Mouse (Mus musculus): ENCODE results near the gene Ropn1l. TPM values are rescaled to one million over a fixed set of nuclear protein-coding genes. Genes with fewer than 3 reads are reported as not detected.

The Ropn1l gene
- total and polyA plus RNA-seq, 3 experiments, result 0.90 to 1.5 (median 1.1) TPM

DNA sequence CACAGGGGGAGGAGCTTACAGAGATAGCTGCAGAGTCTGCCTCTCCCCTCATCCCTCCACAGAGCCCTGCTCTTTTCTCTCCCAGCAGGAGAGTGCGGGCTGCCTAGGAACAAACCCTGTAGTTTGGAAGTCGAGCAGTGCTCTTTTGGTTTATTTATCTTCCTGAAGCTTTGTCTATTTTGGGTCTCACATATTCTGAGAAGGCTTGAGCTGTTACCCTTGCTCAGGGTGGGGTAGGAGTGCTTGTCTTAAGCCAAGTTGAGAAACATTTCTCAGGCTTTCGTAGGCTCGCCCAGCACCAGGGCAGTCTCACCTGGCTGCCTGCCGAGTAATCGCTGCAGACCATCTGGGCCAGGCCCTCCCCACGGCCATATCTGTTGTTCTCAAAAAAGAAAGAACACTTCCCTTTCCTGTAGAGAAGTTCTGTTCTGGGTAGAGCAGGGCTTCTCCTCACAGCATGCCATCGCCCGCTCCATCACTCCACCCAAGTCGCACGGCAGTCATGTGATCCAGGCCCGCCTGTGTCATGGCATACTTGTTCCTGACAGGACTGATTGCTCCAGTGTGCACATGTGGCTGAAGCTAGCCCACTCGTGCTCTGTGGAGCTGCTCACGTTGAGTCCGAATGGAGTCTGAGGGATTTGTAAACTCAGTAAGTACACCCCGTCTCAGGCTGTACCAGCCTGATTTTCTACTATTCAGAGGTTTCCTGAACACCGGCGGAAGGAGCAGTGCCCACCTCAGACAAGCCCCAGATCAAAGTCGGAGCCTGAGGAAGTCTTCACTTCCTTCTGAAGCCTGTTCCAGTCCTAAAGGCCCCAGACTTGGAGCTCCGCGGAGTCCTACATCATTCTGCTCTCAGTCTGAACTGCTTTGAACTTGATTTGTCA lies 35.5 kb downstream of the Ropn1l start:
- DNase-seq (ENCODE audit: low spot score) (peak; percentile 58), ATAC-seq (ENCODE audit: extremely low read depth, insufficient number of reproducible peaks, low FRiP score, poor library complexity, severe bottlenecking) (peak; percentile 79)
- peaks cover 31% of the 10 kb centered on the region for H3K4me1 ChIP-seq (ENCODE audit: insufficient read depth, low read depth, low read length)
- H3K36me3 ChIP-seq (replicated peaks), result no peaks in the 10 kb centered on the region
- peak overlapping the region; percentile 64; the same call in 1 of the 2 replicates for H3K4me3 ChIP-seq (ENCODE audit: low read depth, low read length)
- H3K27me3 ChIP-seq (ENCODE audit: insufficient read depth, low read length), result peaks cover 5% of the 10 kb centered on the region
- peaks cover 2% of the 10 kb centered on the region; the same call in 1 of the 2 replicates for H3K9me3 ChIP-seq (replicated peaks)
- TF ChIP-seq CTCF (IDR thresholded peaks at IDR 0.05; ENCODE audit: low read depth, low read length) (no peak), GATA1 (IDR thresholded peaks at IDR 0.05; ENCODE audit: borderline replicate concordance, low read length) (no peak), GATA2 (IDR thresholded peaks at IDR 0.05; ENCODE audit: borderline replicate concordance, low read depth, low read length) (no peak), TAL1 (conservative IDR thresholded peaks at IDR 0.05; ENCODE audit: low read depth, low read length) (no peak; the same call in 1 of the 2 replicates), POLR2AphosphoS5 (IDR thresholded peaks at IDR 0.05; ENCODE audit: insufficient replicate concordance, low read depth, low read length) (no peak)

DNA sequence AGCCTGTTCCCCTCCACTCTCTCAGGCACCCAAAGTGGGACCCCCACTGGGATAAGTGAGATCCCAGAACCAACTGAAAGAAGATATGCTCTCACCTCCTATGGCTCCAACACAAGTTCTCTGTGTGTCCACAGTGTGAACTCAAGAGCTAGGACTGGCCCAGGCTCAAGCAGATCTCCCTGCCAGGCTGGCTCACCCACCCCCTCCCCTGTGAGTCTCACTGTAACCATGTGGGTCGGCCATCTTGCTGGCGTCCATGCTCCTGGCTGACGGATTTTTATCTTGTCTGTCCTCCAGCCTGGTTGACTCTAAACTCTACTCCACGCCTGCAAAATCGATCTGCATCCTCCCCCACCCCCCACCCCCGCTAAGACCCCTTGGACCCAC lies 36.1 kb downstream of the Ropn1l start:
- no peak overlapping the region; the same call in 1 of the 2 replicates for H3K4me3 ChIP-seq (ENCODE audit: low read depth, low read length)
- ATAC-seq (ENCODE audit: extremely low read depth, insufficient number of reproducible peaks, low FRiP score, poor library complexity, severe bottlenecking) (no peak), DNase-seq (ENCODE audit: low spot score) (no peak)
- H3K36me3 ChIP-seq (replicated peaks), result no peaks in the 10 kb centered on the region
- peaks cover 2% of the 10 kb centered on the region; the same call in 1 of the 2 replicates for H3K9me3 ChIP-seq (replicated peaks)
- TF ChIP-seq TAL1 (conservative IDR thresholded peaks at IDR 0.05; ENCODE audit: low read depth, low read length), result no peak
- H3K4me1 ChIP-seq (ENCODE audit: insufficient read depth, low read depth, low read length), result peaks cover 38% of the 10 kb centered on the region
- H3K27me3 ChIP-seq (ENCODE audit: insufficient read depth, low read length), result peaks cover 5% of the 10 kb centered on the region

DNA sequence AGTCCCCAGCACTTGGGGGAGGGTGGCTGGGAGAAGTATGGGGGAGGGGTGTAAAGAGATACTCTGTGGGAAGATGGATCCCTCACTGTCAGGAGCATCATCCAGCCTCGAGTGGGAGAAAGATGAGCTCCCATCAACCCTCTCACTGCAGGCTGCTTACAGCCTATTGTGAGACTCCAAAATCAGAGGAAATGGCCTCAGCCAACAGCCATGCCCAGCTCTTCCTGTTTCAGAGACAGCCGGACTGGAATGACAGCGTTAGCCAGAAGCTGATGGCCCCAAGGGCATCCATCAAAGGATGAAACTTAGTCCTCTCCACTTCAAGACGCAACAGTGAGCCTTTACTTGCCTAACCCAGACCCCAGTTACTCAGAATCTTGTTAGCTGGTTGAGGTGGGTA lies 38.4 kb downstream of the Ropn1l start:
- DNase-seq (ENCODE audit: low spot score), result no peak
- H3K27me3 ChIP-seq (ENCODE audit: insufficient read depth, low read length), result peaks cover 5% of the 10 kb centered on the region
- H3K4me1 ChIP-seq (ENCODE audit: insufficient read depth, low read depth, low read length), result peaks cover 56% of the 10 kb centered on the region
- no peak for ATAC-seq (ENCODE audit: extremely low read depth, insufficient number of reproducible peaks, low FRiP score, poor library complexity, severe bottlenecking)
- TF ChIP-seq TAL1 (conservative IDR thresholded peaks at IDR 0.05; ENCODE audit: low read depth, low read length) (no peak), CTCF (IDR thresholded peaks at IDR 0.05; ENCODE audit: low read depth, low read length) (no peak), POLR2AphosphoS5 (IDR thresholded peaks at IDR 0.05; ENCODE audit: insufficient replicate concordance, low read depth, low read length) (no peak), GATA1 (IDR thresholded peaks at IDR 0.05; ENCODE audit: borderline replicate concordance, low read length) (no peak)
- no peak overlapping the region for H3K4me3 ChIP-seq (ENCODE audit: low read depth, low read length)
- no peaks in the 10 kb centered on the region for H3K36me3 ChIP-seq (replicated peaks)
- peaks cover 2% of the 10 kb centered on the region; the same call in 1 of the 2 replicates for H3K9me3 ChIP-seq (replicated peaks)

DNA sequence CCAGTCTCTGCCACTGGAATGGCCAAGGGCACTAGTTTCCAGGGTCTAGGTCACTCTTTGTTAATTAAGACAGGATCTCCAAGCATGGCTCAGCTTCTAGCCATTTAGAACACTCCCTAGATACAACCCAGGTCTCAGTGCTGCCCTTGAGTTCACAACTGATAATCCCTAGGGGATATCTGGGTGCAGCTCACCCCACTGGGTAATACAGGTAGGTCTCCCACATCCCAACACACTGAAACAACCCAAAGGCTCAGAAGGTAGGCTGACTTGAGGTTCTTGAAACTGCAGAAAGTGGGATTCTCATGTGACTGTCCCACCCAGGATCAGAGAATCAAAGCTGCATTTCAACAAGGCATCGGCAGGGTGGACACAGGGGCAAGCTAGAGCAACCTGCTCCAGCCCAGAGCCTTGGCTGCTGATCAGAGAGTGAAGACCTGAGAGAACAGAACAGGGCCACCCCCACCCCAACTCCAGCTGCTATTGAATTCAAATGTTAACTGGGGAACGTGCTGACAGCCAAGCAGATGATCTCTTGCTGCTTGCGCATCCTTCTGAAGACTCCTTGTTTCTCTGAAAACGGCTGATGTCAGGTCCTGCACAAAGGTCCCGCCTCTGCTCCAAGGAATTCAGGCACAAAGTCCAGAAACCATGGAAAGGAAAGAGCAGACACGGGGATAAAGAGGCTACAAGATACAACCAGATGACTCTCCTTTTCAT lies 39.2 kb downstream of the Ropn1l start:
- Histone ChIP-seq H3K4me3 (ENCODE audit: low read depth, low read length) (no peak overlapping the region), H3K36me3 (replicated peaks) (no peaks in the 10 kb centered on the region), H3K4me1 (ENCODE audit: insufficient read depth, low read depth, low read length) (peaks cover 64% of the 10 kb centered on the region), H3K27me3 (ENCODE audit: insufficient read depth, low read length) (peaks cover 5% of the 10 kb centered on the region), H3K9me3 (replicated peaks) (peaks cover 2% of the 10 kb centered on the region; the same call in 1 of the 2 replicates)
- DNase-seq (ENCODE audit: low spot score) (no peak), ATAC-seq (ENCODE audit: extremely low read depth, insufficient number of reproducible peaks, low FRiP score, poor library complexity, severe bottlenecking) (no peak)
- TF ChIP-seq CTCF (IDR thresholded peaks at IDR 0.05; ENCODE audit: low read depth, low read length) (no peak), GATA1 (IDR thresholded peaks at IDR 0.05; ENCODE audit: borderline replicate concordance, low read length) (no peak), GATA2 (IDR thresholded peaks at IDR 0.05; ENCODE audit: borderline replicate concordance, low read depth, low read length) (no peak), TAL1 (conservative IDR thresholded peaks at IDR 0.05; ENCODE audit: low read depth, low read length) (no peak), POLR2AphosphoS5 (IDR thresholded peaks at IDR 0.05; ENCODE audit: insufficient replicate concordance, low read depth, low read length) (no peak)

DNA sequence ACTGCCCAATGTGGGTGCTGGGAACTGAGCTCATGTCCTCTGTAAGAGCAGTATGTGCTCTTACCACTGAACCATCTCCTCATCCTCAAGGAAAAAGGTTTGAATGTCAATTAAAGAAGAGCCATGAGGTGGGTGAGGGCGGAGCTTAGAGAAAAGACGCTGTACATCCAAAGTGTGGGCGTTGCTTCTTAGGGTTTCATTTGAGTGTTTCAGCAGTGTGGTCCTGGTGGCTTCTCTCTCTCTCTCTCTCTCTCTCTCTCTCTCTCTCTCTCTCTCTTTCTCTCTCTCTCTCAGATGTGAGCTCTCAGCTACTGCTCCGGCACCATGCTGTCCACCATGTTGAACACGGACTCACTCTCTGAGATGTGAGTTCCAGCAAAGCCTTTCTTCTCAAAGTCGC lies 39.9 kb downstream of the Ropn1l start:
- peaks cover 2% of the 10 kb centered on the region; the same call in 1 of the 2 replicates for H3K9me3 ChIP-seq (replicated peaks)
- H3K27me3 ChIP-seq (ENCODE audit: insufficient read depth, low read length), result peaks cover 5% of the 10 kb centered on the region
- H3K4me3 ChIP-seq (ENCODE audit: low read depth, low read length), result no peak overlapping the region
- TF ChIP-seq GATA2 (IDR thresholded peaks at IDR 0.05; ENCODE audit: borderline replicate concordance, low read depth, low read length), result no peak
- TF ChIP-seq TAL1 (conservative IDR thresholded peaks at IDR 0.05; ENCODE audit: low read depth, low read length), result no peak
- no peak for TF ChIP-seq CTCF (IDR thresholded peaks at IDR 0.05; ENCODE audit: low read depth, low read length)
- no peak for TF ChIP-seq GATA1 (IDR thresholded peaks at IDR 0.05; ENCODE audit: borderline replicate concordance, low read length)
- no peak for TF ChIP-seq POLR2AphosphoS5 (IDR thresholded peaks at IDR 0.05; ENCODE audit: insufficient replicate concordance, low read depth, low read length)
- ATAC-seq (ENCODE audit: extremely low read depth, insufficient number of reproducible peaks, low FRiP score, poor library complexity, severe bottlenecking) (no peak), DNase-seq (ENCODE audit: low spot score) (no peak)
- peaks cover 69% of the 10 kb centered on the region for H3K4me1 ChIP-seq (ENCODE audit: insufficient read depth, low read depth, low read length)
- H3K36me3 ChIP-seq (replicated peaks), result no peaks in the 10 kb centered on the region

DNA sequence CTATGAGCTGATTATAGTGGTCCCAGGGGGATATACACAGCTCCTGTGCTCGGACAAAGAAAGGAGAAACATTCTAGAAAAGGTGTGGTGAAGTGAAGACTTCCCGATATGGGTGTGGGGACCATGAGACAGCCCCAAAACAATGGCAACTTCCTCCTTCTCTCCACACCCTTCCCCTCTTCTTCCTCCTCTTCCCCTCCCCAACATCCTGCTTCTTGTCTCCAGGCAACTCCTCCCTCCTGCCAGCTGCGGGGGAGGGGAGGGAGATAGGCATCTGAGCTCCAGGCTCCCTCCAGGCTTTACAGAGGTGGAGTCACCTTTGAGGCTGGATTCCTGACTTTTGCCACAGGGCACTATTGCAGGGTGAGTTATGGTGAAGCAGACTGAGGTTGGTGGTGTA lies 40.6 kb downstream of the Ropn1l start:
- peak; percentile 17 for DNase-seq (ENCODE audit: low spot score)
- Histone ChIP-seq H3K36me3 (replicated peaks) (no peaks in the 10 kb centered on the region), H3K9me3 (replicated peaks) (peaks cover 2% of the 10 kb centered on the region; the same call in 1 of the 2 replicates), H3K4me3 (ENCODE audit: low read depth, low read length) (no peak overlapping the region; the same call in 1 of the 2 replicates), H3K4me1 (ENCODE audit: insufficient read depth, low read depth, low read length) (peaks cover 63% of the 10 kb centered on the region), H3K27me3 (ENCODE audit: insufficient read depth, low read length) (peaks cover 5% of the 10 kb centered on the region)
- TF ChIP-seq CTCF (IDR thresholded peaks at IDR 0.05; ENCODE audit: low read depth, low read length), result no peak
- no peak for TF ChIP-seq GATA1 (IDR thresholded peaks at IDR 0.05; ENCODE audit: borderline replicate concordance, low read length)
- ATAC-seq (ENCODE audit: extremely low read depth, insufficient number of reproducible peaks, low FRiP score, poor library complexity, severe bottlenecking), result no peak

Measured in G1E (cell line).